Mouse (Mus musculus) lung, postnatal 25 days (tissue): Measurements from ENCODE around the gene Tmem108.
"Not testable (repeated sequence)": the region's sequence is repeated elsewhere in the genome, so short reads cannot be mapped to it uniquely, and the experiment has no call there.

Source experiments
- DNase-seq: peaks from one replicate; pipeline ENCODE4 v3.0.0; 2022; ENCODE audit warnings: low spot score

The Tmem108 gene

GRCm38 (mm10) chr9:103679234-103679633 is 82.4 kb downstream of the Tmem108 start:
- no peak for DNase-seq

- DNase-seq, result no peak
These were observed 83.0 kb downstream of the Tmem108 start for GRCm38 (mm10) chr9:103678531-103679060.

- no peak for DNase-seq
These were observed 83.8 kb downstream of the Tmem108 start for GRCm38 (mm10) chr9:103677811-103678210.

DNA sequence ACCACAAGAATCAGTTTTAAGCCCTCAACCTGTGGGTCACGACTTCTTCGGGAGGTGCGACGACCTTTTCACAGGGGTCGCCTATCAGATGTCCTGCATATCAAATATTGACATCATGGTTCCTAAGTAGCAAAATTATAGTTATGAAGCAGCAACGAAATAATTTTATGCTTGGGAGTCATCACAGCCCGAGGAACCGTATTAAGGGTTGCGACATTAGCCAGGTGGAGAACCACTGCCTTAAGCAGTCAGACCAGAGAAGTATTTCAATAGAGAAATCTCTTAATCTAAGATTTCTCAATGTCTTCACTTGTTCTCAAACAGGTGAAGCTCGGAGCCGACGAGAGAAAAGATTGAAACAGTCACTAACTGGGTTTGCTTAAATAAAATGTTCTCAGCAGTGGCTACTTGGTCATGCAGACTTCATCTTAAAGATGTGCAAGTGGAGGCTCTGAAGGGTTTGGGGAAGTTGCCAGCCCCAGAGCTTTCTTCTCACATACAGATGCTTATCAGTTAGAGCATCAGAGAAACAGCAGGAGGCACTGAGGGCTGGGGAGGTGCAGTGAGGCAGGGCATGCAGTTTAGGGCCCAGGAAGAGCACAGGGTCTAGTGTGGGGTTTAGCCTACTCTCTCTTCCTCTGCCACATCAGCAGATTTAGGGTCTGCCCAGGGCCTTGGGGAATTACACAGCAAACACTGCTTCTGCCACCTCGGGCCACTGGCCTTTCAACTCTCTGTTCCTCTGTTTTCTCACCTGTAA is 85.7 kb downstream of the Tmem108 start:
- no peak for DNase-seq

- no peak for DNase-seq
These were observed 88.8 kb downstream of the Tmem108 start for GRCm38 (mm10) chr9:103672881-103673280.

DNA sequence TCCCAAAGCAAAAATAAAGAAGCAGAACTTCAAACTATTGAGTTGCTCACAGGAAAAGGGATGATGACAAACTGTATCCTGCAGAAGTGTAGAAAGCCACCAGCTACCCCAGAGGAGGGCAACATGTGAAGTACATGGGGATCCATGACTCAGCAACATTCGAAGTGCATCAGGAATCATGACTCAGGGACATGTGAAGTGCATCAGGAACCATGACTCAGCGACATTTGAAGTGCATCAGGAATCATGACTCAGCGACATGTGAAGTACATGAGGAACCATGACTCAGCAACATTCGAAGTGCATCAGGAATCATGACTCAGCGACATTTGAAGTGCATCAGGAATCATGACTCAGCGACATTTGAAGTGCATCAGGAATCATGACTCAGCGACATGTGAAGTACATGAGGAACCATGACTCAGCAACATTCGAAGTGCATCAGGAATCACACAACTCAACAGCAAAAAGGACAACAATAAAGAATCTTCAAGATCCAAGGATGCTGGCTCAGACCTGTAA is 91.0 kb downstream of the Tmem108 start:
- DNase-seq, result not testable (repeated sequence)

GRCm38 (mm10) chr9:103668830-103669229 is 92.8 kb downstream of the Tmem108 start:
- DNase-seq, result no peak

DNA sequence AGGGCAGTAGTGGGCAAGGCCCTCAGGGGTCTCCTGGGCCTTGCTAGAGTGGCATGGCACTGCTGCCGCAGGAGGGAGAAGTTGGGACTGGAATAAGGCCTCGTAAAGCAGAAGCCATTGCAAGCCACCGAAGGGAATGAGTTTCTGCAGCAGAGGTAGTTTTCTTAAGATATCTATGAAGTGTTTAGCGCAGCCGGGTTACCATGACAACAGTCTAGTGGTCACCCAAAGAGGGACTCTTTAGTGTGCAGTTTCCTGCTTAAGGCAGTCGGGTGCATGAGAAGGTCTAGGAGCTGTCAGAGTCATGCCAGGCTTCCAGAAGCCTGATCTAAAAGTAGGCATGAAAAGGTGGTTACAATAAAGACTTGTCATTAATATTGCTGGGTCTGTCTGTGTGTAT is 95.8 kb downstream of the Tmem108 start:
- no peak for DNase-seq

DNA sequence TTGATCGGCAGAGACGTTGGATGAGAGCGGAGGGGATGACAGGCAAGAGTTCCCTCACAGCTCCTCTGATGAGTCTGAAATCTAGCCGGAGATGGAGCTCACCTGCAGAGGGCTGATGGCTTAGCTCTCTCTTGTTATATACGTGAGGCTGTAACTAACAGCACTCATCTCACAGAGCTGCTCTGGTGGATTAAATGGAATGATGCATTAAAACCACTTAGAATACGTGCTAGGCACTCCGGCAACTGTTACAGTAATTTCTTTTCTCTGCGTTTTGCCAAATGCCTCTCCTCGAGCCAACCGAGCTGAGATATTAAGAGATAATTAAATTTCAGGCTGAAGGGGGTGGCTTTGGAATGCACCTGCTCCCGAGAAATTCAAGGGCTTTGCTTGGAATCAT is 97.5 kb downstream of the Tmem108 start:
- no peak for DNase-seq

DNA sequence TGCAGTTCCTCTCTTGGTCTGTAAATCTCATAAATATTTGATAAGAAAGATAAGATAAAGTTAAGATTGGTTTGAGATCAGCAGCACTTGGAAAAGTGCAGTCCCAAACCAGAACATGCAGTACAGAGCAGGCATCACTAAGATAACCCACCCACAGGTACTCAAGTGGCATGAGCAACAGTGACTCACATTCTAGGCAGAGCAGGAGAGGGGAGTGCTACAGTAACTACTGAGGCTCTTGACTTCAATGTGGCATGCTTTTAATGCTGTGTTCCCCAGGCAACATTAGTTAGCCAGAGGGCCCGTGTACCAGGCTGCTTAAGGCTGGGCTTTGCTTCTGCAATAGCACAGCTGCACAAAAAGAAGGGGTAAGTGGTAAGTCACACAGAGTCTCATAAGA is 99.8 kb downstream of the Tmem108 start:
- peak; percentile 37 for DNase-seq

- DNase-seq, result no peak
These were observed 103.7 kb downstream of the Tmem108 start for GRCm38 (mm10) chr9:103657981-103658380.

- no peak for DNase-seq
These were observed 104.3 kb downstream of the Tmem108 start for GRCm38 (mm10) chr9:103657183-103657975.

DNA sequence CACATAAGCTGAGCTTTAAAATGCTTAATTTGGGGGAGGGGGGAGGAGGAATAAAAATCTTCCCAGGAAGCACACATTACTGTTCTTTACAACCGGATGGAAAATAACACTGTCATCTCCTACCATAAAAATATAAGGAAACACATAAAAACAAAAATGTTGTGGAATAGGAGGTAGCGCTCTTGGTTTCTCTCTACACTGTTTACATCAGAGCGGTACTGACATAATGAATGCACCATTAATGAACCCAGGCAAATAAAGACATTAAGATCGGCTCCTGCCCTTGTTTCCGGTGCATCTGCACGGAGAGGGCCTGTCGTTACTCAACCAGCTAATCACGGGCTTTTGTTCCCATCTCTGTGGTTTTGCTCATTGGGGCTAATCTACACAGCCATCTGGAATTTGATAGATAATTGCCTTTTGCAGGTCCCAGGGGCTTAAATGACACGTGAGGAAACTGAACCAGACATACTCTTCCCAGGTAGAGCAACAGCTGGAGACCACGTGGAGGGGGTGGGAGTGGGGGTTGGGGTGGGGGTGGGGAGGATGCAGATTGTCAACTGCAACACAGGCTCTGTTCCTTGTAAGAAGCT is 107.5 kb downstream of the Tmem108 start:
- no peak for DNase-seq

DNA sequence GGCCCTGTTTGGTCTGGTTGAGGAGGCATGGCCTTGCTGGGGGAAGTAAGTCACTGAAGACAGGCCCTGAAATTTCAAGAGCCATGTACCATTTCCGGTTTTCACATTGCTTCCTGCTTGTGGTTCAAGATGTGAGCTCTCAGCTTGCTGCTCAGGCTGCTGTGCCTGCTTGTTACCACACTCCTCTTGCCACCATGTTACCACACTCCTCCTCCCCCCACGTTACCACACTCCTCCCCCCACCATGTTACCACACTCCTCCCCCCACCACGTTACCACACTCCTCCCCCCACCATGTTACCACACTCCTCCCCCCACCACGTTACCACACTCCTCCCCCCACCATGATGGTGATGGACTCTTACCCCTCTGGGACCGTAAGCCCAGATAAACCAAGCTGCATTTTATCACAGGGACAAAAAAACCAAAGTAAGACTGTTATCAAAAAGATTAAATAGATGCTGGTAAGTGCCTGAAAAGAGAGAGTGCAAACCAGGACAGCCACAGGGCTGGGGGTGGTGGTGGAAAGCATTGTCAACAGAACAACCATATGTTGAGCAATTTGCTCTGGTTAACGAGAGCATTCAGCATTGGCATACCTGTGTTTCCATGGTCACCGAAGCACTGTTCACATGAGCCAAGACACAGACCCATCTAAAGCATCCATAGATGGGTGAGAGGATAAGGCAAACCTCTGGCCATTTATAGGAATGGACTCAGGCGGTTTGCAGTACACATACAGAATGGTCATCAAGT is 109.3 kb downstream of the Tmem108 start:
- no peak for DNase-seq

DNA sequence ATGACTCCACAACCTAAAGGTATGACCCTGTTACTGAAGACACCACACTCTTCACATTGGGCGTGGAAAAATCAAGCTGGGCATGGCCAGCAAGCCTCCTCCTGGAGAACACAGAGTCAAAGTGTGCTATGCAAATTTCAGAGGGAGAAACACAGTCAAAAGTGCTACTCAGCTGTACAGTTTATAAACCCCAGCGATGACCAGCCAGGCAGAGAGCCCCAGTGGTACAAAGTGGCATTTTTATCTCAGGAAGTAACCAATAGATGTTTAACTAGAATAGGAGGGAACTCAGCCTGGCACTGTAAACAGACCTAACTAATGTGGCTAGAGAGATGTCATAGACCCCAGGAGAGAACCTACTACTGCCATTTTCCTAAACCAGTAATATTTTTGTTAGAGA is 115.0 kb downstream of the Tmem108 start:
- no peak for DNase-seq

- DNase-seq, result no peak
These were observed 115.9 kb downstream of the Tmem108 start for GRCm38 (mm10) chr9:103645724-103646123.

DNA sequence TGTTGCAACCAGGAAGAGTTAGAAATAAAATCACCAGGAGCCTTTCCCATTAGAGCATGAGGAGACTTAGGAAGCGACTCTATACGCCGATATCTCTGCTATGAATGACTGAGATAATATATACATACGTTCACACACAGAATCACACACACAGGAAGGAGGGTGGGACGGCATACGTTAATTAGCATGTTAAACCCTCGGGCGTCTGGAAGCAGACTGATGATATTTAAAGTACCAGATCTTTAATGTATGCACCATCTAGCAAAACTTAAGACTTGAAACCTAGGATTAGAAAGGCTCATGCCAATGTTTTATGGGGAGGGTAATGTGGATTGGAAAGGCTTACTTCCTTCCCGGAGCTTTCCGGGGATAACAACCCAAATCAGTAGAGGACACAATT is 119.3 kb downstream of the Tmem108 start:
- DNase-seq, result no peak

DNA sequence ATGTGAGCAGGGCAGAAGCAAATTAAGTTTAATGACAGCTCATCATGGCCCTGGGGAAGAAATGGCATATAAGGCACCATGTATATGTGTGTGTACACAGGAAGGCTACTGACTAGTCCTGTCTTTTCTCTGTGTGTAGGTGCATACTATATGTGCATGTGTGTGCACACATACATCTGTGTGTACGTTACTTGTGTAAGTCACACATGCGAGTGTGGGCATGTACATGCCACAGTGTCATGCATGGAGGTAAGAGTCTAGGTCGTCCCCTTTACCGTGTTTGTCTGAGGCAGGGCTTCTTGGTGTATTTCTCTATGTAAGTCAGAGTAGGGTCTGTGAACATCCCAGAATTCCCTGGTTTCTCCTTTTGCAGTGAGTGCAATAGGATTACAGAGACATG is 120.3 kb downstream of the Tmem108 start:
- DNase-seq, result no peak

- DNase-seq, result no peak
These were observed 122.2 kb downstream of the Tmem108 start for GRCm38 (mm10) chr9:103639413-103639812.

DNA sequence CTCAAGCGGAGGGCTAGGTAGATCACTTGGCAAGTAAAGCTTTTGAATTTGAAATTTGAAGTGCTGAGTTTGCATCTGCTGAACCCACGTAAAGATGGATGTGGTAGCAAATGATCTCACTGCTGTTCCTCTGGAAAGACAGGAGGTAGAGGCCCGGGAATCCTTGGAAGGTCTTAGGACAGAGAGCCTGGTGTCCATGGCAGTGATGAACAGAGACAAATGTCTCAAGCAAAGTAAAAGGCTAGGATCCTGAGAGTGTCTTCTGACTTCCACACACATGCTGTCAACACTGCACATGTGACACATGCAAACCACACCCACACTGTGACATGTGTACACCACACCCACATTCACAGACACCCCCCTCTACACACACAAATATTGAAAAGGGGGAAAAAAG is 124.2 kb downstream of the Tmem108 start:
- no peak for DNase-seq

- DNase-seq, result no peak
These were observed 124.8 kb downstream of the Tmem108 start for GRCm38 (mm10) chr9:103636847-103637246.
